Mouse (Mus musculus): Measurements from ENCODE around the gene Perp.

Gene Perp

GRCm38 (mm10) chr10:18860119-18860824 is 15.5 kb downstream of the Perp start:
- in situ Hi-C loops (cut with MboI; ENCODE audit: low pct_unique_long_range_greater_than_20kb in 1 of 2, low sequenced_read_pairs in 2 of 2, unreplicated experiment in 1 of 2), result no loop called here

- in situ Hi-C loops (cut with MboI; ENCODE audit: low pct_unique_long_range_greater_than_20kb in 1 of 2, low sequenced_read_pairs in 2 of 2, unreplicated experiment in 1 of 2), result no loop called here
Observed at GRCm38 (mm10) chr10:18860831-18861230, 16.0 kb downstream of the Perp start.

GRCm38 (mm10) chr10:18861418-18861817 is 16.6 kb downstream of the Perp start:
- in situ Hi-C loops (cut with MboI; ENCODE audit: low pct_unique_long_range_greater_than_20kb in 1 of 2, low sequenced_read_pairs in 2 of 2, unreplicated experiment in 1 of 2), result no loop called here

GRCm38 (mm10) chr10:18863332-18863731 is 18.5 kb downstream of the Perp start:
- in situ Hi-C loops (cut with MboI; ENCODE audit: low pct_unique_long_range_greater_than_20kb in 1 of 2, low sequenced_read_pairs in 2 of 2, unreplicated experiment in 1 of 2), result no loop called here

- in situ Hi-C loops (cut with MboI; ENCODE audit: low pct_unique_long_range_greater_than_20kb in 1 of 2, low sequenced_read_pairs in 2 of 2, unreplicated experiment in 1 of 2), result no loop called here
Observed at GRCm38 (mm10) chr10:18864753-18865152, 19.9 kb downstream of the Perp start.

- in situ Hi-C loops (cut with MboI; ENCODE audit: low pct_unique_long_range_greater_than_20kb in 1 of 2, low sequenced_read_pairs in 2 of 2, unreplicated experiment in 1 of 2), result no loop called here
Observed at GRCm38 (mm10) chr10:18870990-18871389, 26.2 kb downstream of the Perp start.

GRCm38 (mm10) chr10:18876211-18876610 is 31.4 kb downstream of the Perp start:
- in situ Hi-C loops (cut with MboI; ENCODE audit: low pct_unique_long_range_greater_than_20kb in 1 of 2, low sequenced_read_pairs in 2 of 2, unreplicated experiment in 1 of 2), result no loop called here

- in situ Hi-C loops (cut with MboI; ENCODE audit: low pct_unique_long_range_greater_than_20kb in 1 of 2, low sequenced_read_pairs in 2 of 2, unreplicated experiment in 1 of 2), result no loop called here
Observed at GRCm38 (mm10) chr10:18878111-18878510, 33.3 kb downstream of the Perp start.

- in situ Hi-C loops (cut with MboI; ENCODE audit: low pct_unique_long_range_greater_than_20kb in 1 of 2, low sequenced_read_pairs in 2 of 2, unreplicated experiment in 1 of 2), result no loop called here
Observed at GRCm38 (mm10) chr10:18879160-18879559, 34.3 kb downstream of the Perp start.

GRCm38 (mm10) chr10:18879690-18880089 is 34.9 kb downstream of the Perp start:
- in situ Hi-C loops (cut with MboI; ENCODE audit: low pct_unique_long_range_greater_than_20kb in 1 of 2, low sequenced_read_pairs in 2 of 2, unreplicated experiment in 1 of 2), result no loop called here

GRCm38 (mm10) chr10:18882190-18882589 is 37.4 kb downstream of the Perp start:
- in situ Hi-C loops (cut with MboI; ENCODE audit: low pct_unique_long_range_greater_than_20kb in 1 of 2, low sequenced_read_pairs in 2 of 2, unreplicated experiment in 1 of 2), result no loop called here

GRCm38 (mm10) chr10:18886918-18887625 is 42.3 kb downstream of the Perp start:
- in situ Hi-C loops (cut with MboI; ENCODE audit: low pct_unique_long_range_greater_than_20kb in 1 of 2, low sequenced_read_pairs in 2 of 2, unreplicated experiment in 1 of 2), result no loop called here

GRCm38 (mm10) chr10:18888751-18889150 is 43.9 kb downstream of the Perp start:
- in situ Hi-C loops (cut with MboI; ENCODE audit: low pct_unique_long_range_greater_than_20kb in 1 of 2, low sequenced_read_pairs in 2 of 2, unreplicated experiment in 1 of 2), result no loop called here

GRCm38 (mm10) chr10:18889255-18889654 is 44.4 kb downstream of the Perp start:
- in situ Hi-C loops (cut with MboI; ENCODE audit: low pct_unique_long_range_greater_than_20kb in 1 of 2, low sequenced_read_pairs in 2 of 2, unreplicated experiment in 1 of 2), result no loop called here

- in situ Hi-C loops (cut with MboI; ENCODE audit: low pct_unique_long_range_greater_than_20kb in 1 of 2, low sequenced_read_pairs in 2 of 2, unreplicated experiment in 1 of 2), result loop anchor here (10.0 kb wide), 2 partner anchors 46 to 116 kb away; partner anchors contain the start of gene Perp (in 1 of the 2)
Observed at GRCm38 (mm10) chr10:18891110-18891509, 46.3 kb downstream of the Perp start.

- in situ Hi-C loops (cut with MboI; ENCODE audit: low pct_unique_long_range_greater_than_20kb in 1 of 2, low sequenced_read_pairs in 2 of 2, unreplicated experiment in 1 of 2), result loop anchor here (10.0 kb wide), 2 partner anchors 47 to 117 kb away; partner anchors contain the start of gene Perp (in 1 of the 2)
Observed at GRCm38 (mm10) chr10:18892102-18892501, 47.3 kb downstream of the Perp start.

GRCm38 (mm10) chr10:18894259-18895166 is 49.7 kb downstream of the Perp start:
- in situ Hi-C loops (cut with MboI; ENCODE audit: low pct_unique_long_range_greater_than_20kb in 1 of 2, low sequenced_read_pairs in 2 of 2, unreplicated experiment in 1 of 2), result loop anchor here (10.0 kb wide), 2 partner anchors 50 to 120 kb away; partner anchors contain the start of gene Perp (in 1 of the 2)

GRCm38 (mm10) chr10:18904108-18904507 is 59.3 kb downstream of the Perp start:
- in situ Hi-C loops (cut with MboI; ENCODE audit: low pct_unique_long_range_greater_than_20kb in 1 of 2, low sequenced_read_pairs in 2 of 2, unreplicated experiment in 1 of 2), result no loop called here

Data from mouse embryonic stem cell (cell line).